Mouse (Mus musculus): ENCODE measurements around the gene Lsr.
A peak's percentile ranks its signal among the peaks of the same experiment; 100 is the strongest.

Gene Lsr

DNA sequence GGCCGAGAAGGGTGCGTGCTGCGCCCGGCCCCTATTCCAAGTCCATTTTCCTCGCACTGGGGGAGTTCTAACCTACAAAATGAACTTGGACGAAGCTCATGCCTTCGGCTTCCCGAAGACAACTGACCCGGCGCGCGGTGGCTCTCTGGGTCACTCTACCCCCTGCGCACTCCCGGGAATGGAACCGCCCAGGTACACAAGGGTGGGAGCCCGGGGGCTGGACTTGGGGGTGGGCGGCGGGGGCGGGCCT lies at the start of gene Lsr:
Lsr (minus strand) TSS at position 214 of the 250 bp plus-strand sequence.
- DNase-seq = peak in 1 of 2 experiments; percentile 82

DNA sequence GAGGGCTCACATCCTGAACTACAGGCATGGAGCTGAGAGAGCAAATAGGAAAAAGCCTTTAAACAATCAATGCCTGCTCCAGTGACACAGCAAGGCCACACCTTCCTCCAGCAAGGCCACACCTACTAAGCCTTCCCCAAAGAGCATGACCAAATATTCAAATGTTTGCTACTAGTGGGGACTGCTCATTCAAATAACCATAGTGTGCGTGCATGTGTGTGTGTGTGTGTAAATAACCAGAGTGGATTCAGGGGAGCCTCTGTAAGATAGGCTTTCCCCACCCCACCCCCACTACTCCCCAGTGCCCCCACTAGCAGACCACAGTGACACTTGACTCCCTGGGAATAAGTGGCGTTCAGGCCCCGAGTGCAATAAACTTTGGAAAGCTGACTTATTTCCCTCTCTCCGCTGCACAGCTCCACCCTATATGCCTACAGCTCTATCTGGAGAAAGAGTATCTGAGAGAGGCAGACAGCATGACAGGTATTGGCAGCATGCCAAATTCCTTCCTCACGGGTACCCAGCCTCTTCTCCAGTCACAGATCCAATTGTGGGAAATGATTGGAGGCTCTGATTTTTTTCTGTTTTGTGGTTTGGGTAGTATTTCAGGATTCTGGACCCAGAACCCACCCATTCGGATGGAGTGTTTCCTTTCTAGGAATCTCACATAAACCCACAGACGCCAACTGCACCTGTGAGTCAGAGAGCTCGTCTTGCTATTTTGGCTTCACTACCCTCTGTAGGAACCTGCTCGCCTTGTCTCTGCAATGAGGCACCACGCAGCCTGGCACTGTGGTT lies 44.0 kb upstream of the Lsr start:
- DNase-seq = no peak

- no peak for DNase-seq
Observed at GRCm38 (mm10) chr7:31012971-31013370, 39.7 kb upstream of the Lsr start.

- no peak for DNase-seq
Observed at GRCm38 (mm10) chr7:31008889-31009288, 35.6 kb upstream of the Lsr start.

GRCm38 (mm10) chr7:31008175-31008574 lies 34.9 kb upstream of the Lsr start:
- DNase-seq = peak; percentile 18 to 36

- no peak for DNase-seq
Observed at GRCm38 (mm10) chr7:31007775-31008174, 34.5 kb upstream of the Lsr start.

GRCm38 (mm10) chr7:31002650-31003049 lies 29.4 kb upstream of the Lsr start:
- DNase-seq = peak; percentile 73 to 76

- peak; percentile 58 to 70 for DNase-seq
Observed at GRCm38 (mm10) chr7:31000505-31001020, 27.3 kb upstream of the Lsr start.

GRCm38 (mm10) chr7:30996491-30996890 lies 23.2 kb upstream of the Lsr start:
- no peak for DNase-seq

DNA sequence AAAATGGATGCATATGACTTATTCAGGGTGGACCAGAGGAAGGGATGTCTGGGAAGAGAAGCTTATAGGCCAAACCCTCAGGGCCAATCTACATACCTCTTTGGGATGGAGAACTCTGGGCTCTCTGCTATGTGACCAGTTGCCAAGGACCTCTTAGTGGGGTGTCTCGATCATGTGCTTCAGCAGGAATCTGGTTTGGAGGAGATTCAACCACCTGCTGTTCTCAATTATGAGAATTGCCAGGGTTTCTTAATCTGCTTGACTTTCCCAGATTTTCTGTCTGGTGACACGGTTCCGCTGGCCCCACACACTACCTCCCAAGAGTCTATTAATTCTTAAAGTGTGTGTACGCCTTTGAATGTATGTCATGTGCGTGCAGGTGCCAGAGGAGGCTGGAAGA lies 20.7 kb upstream of the Lsr start:
- no peak for DNase-seq

GRCm38 (mm10) chr7:30992148-30992547 lies 18.9 kb upstream of the Lsr start:
- no peak for DNase-seq

DNA sequence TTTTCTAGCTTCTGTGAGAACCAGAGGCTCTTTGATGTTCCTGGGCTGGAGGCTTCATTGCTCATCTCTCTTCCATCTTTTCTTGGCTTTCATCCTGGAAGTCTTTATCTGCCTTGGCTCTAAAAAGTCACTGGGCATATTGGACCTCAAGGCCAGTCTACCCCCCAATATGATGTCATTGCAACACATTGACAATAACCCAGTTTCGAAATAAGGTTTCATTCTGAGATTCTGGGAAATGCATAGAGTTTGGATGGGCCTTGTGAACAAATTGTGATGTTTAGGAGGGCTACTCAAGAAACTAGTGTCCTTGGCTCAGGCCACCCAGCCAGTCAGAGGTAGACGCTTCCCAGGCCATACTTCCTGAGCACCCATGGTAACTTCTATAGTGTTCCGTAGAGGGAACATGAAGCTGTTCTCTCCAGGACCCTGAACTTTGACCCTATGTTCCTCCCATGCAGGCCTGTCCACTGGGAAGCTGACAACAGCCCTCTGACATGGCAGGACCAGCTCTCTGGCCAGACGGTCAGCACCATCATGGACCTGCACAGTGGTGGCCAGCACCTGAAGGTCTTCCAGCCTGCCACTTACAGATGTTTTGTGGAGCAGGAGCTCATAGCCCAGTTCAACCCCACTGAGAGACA lies 15.4 kb upstream of the Lsr start:
- DNase-seq = no peak

- no peak for DNase-seq
Observed at GRCm38 (mm10) chr7:30985357-30985756, 12.1 kb upstream of the Lsr start.

- DNase-seq = no peak
Observed at GRCm38 (mm10) chr7:30981703-30982102, 8.4 kb upstream of the Lsr start.

DNA sequence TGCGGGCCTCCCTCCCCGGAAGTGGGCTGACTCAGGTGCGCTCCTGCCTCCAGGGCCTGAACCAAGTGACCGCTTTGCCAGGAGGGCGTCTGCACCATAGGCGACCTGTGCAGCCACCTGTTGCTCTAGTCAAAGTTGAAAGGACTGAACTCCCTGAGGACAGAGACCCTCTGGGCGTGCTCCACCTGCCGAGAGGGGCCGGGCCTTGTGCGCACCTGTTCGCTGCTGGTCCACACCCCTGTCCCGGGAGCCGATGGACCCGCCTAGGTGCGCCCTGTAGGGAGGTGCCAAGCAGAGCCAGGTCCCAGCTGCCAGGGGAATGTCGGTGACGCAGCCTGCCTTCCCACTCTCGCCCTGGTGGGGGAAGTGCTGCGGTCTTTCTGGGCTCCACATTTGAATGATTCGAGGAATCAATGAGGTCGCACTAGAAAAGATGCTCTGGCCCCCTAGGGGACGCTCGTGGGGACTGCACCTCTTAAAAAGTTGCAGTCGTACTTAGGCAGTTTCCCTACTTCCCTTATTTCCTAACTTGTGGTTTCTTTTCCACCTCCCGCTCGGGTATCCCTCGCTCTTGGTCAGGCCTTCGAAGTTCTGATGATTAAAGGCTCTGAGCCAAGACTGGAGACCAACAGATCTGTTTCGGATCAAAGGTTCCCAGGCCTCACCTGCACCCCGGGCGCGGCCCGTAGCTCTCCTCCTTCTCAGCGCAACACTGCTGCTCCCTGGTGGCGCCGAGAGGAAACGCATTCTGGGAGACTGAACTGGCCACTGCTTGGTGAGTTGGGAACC lies 431 bp upstream of the Lsr start, which contains the start of gene Fam187b:
Fam187b (plus strand) TSS at position 290 of the 789 bp plus-strand sequence.
- DNase-seq = peak; percentile 90 to 93

DNA sequence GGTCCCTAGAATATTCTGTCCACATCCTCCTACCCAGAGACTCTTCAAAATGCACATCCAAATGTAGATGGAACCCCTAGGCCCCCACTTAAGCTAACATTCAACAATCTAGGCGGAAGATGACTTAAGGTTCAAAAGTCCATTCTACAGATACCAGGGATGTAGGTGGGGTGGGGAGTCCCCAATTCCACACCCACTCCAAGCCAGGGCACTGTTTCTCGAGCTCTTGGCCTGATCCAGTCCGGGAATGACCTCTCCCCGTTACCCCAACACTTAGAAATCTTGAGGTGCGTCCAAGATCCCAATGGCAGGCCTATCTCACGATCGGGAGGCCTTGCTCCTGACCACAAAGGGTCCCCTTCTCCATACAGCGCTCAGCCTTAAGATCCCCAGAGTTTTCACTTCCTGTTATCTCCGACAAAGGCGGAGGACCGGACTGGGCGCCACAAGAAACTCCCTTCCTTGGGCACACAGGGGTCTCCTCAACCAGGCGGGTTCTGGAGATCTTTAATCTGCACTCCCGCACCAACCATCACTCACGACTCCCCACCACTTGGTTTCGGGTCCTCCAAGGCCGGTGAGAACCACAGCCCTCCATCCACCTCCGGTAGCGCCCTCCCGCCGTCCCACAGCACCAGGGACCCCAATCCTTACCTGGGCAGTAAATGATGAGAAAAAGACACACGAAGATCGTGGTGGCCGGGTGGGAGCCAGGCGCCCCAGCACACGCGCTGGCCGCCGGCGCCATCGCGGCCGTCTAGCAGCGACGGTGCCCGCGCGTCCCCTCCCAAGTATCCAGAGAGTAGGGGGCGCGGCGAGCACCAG lies 626 bp downstream of the Lsr start:
- no peak for DNase-seq

GRCm38 (mm10) chr7:30971901-30972300 lies 1.4 kb downstream of the Lsr start:
- DNase-seq = no peak

DNA sequence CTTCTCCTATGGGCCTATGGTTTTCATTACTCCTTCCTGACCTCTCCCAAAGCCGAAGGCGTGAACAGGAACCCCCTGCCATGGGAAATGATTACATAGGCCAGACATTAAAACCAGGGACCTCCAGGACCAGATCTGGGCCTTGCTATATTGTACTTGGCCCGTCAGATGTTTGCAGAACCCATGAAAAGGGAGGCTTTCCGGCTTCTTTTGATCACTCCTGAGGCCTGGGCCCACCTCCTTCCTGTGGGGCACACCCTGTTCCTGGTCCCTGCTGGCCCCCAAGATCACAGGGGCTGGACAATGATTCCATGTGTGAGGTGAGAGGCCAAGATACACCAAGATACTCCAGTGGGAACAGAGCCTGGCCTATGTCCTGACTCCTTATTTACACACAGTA lies 4.1 kb downstream of the Lsr start:
- no peak for DNase-seq

GRCm38 (mm10) chr7:30968611-30969010 lies 4.7 kb downstream of the Lsr start:
- no peak for DNase-seq

DNA sequence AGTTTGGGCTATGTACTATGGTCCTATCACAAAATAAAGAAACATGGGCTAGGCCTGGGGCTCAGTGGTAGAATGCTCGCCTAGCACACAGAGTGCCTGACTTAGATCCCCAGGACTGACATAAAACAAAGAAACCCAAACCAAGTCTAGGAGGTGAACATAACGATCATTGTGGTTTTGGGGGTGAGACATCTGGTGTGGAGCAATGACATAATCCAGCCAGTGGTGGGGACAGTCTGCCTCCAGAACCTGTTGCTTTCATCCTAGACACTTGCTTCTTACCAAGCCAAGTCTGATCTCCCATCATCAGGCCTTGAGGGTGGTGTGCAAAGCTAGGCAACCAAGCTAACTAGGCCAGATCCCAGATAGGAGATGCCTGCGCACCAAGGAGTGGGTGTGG lies 6.6 kb downstream of the Lsr start:
- DNase-seq = no peak

DNA sequence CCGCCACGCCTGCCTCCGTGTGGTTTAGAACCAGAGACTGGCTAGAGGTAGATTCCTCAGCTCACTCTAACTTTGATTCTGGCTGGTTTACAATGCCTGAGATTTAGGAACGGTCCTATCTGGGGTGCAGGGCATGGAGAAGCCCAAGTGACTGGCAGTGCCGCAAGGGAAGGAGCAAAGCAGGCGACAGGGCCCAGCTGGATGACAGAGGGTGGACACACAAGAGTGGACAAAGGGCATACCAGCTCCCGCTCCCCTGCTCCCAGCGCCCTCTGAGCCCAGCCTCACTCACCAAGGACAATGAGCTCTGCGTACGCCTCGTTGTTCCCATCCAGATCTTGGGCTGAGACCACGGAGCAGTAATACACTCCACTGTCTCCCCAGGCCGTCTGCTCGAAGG lies 7.6 kb downstream of the Lsr start:
- DNase-seq = no peak

DNA sequence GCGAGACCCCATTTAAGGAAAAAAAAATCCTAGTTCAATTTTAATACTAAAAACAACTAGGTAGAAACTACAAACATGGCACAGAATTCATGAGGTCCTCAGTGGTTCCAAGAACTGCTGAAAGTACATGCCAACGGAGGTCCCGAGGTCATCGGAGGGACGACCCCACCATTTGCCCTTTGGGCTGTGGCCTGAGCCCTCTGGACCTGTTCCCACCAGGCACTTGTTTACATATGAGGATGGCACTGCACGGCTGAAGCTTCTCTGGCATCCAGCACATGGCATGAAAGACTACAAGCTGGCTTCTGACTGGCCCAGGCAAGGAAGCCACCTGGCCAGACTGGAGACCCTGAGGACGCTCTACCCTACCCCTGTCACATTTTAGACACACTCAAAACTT lies 8.9 kb downstream of the Lsr start:
- DNase-seq = no peak

GRCm38 (mm10) chr7:30962862-30963261 lies 10.4 kb downstream of the Lsr start:
- DNase-seq = no peak
